Mouse (Mus musculus) kidney, embryonic 14.5 days (tissue): Measurements from ENCODE around the gene Lypla2. TPM values are rescaled to one million over a fixed set of nuclear protein-coding genes. Genes with fewer than 3 reads are reported as not detected.
A peak's percentile ranks its signal among the peaks of the same experiment; 100 is the strongest.

ENCODE experiments used
- ATAC-seq: fragments of 200-750 bp; cut with Nextera tagmentation; 2 replicates; pipeline ENCODE4 v1.8.0; 2017; ENCODE audit warnings: moderate number of reproducible peaks, mild to moderate bottlenecking, moderate TSS enrichment, moderate library complexity; ENCODE audit not compliant: low FRiP score, low TSS enrichment
- H3K27ac ChIP-seq: fragments of 300-500 bp; sonication (generic); 2 replicates; pipeline ENCODE4 v1.5.1; 2014; ENCODE audit warnings: low read depth, mild to moderate bottlenecking, low read length, moderate library complexity, mixed read lengths
- H3K27me3 ChIP-seq: fragments of 300-500 bp; sonication (generic); 2 replicates; pipeline ENCODE4 v1.6.1; 2014; ENCODE audit warnings: mild to moderate bottlenecking, low read length; ENCODE audit not compliant: control insufficient read depth, insufficient read depth
- H3K36me3 ChIP-seq: fragments of 300-500 bp; sonication (generic); 2 replicates; pipeline ENCODE4 v1.6.1; 2014; ENCODE audit warnings: low read length, mixed read lengths; ENCODE audit not compliant: control insufficient read depth, insufficient read depth
- H3K4me1 ChIP-seq: fragments of 300-500 bp; sonication (generic); 2 replicates; pipeline ENCODE4 v1.6.1; 2014; ENCODE audit warnings: low read length, mixed read lengths; ENCODE audit not compliant: control insufficient read depth, insufficient read depth
- H3K4me2 ChIP-seq: fragments of 300-500 bp; sonication (generic); replicated peaks from 2 replicates; pipeline ENCODE4 v1.6.1; 2014; ENCODE audit warnings: low read depth, mild to moderate bottlenecking, low read length
- H3K4me3 ChIP-seq: fragments of 300-500 bp; sonication (generic); 2 replicates; pipeline ENCODE4 v1.5.1; 2014; ENCODE audit warnings: mild to moderate bottlenecking, low read length
- H3K9ac ChIP-seq: fragments of 300-500 bp; sonication (generic); 2 replicates; pipeline ENCODE4 v1.6.1; 2014; ENCODE audit warnings: low read depth, mild to moderate bottlenecking, low read length, moderate library complexity
- H3K9me3 ChIP-seq: fragments of 300-500 bp; sonication (generic); 2 replicates; pipeline ENCODE4 v1.6.1; 2016; ENCODE audit warnings: low read length; ENCODE audit not compliant: control insufficient read depth
- WGBS: fragments of 180-500 bp; shearing (Covaris S2); extraction: QIAGEN DNeasy Blood & Tissue Kit; methylation state at CpG from one replicate; pipeline ENCODE4 v1.1.7; 2014; 5-methylcytosine and 5-hydroxymethylcytosine counted together
- polyA plus RNA-seq: library from polyadenylated mRNA; unstranded; fragments of >200 nt; fragmentation: Nextera tagmentation; extraction: Ambion mirVana; gene quantifications from 2 replicates; pipeline ENCODE4 v1.2.1, GENCODE M21; 2014

The Lypla2 gene
- polyA plus RNA-seq, 1 experiment from 2014 or later: 133 TPM

GRCm38 (mm10) chr4:135968271-135968869, 4.1 kb downstream of the Lypla2 start:
- ATAC-seq: no peak
- no peak overlapping the region; the same call in 1 of the 2 replicates for H3K27ac ChIP-seq
- H3K4me1 ChIP-seq: peaks cover 28% of the 10 kb centered on the region
- H3K9ac ChIP-seq: no peak overlapping the region
- H3K36me3 ChIP-seq: peaks cover 47% of the 10 kb centered on the region
- H3K4me2 ChIP-seq: no peak overlapping the region
- H3K9me3 ChIP-seq: no peaks in the 10 kb centered on the region
- H3K27me3 ChIP-seq: no peaks in the 10 kb centered on the region
- WGBS: 65% methylated on average over 19 of the region's 19 CpGs
- H3K4me3 ChIP-seq: no peak overlapping the region

GRCm38 (mm10) chr4:135967086-135967760, 5.2 kb downstream of the Lypla2 start:
- H3K9me3 ChIP-seq: no peaks in the 10 kb centered on the region
- no peak for ATAC-seq
- no peak overlapping the region for H3K4me2 ChIP-seq
- H3K4me3 ChIP-seq: no peak overlapping the region
- H3K36me3 ChIP-seq: peaks cover 47% of the 10 kb centered on the region
- no peaks in the 10 kb centered on the region for H3K27me3 ChIP-seq
- H3K9ac ChIP-seq: no peak overlapping the region
- peaks cover 30% of the 10 kb centered on the region for H3K4me1 ChIP-seq
- no peak overlapping the region for H3K27ac ChIP-seq
- WGBS: 92% methylated on average over 18 of the region's 18 CpGs

GRCm38 (mm10) chr4:135966283-135966682, 6.1 kb downstream of the Lypla2 start:
- no peak for ATAC-seq
- no peak overlapping the region for H3K27ac ChIP-seq
- no peak overlapping the region for H3K9ac ChIP-seq
- H3K4me3 ChIP-seq: no peak overlapping the region
- peaks cover 24% of the 10 kb centered on the region for H3K4me1 ChIP-seq
- 90% methylated on average over 16 of the region's 16 CpGs for WGBS
- no peaks in the 10 kb centered on the region for H3K9me3 ChIP-seq
- H3K27me3 ChIP-seq: no peaks in the 10 kb centered on the region
- peaks cover 50% of the 10 kb centered on the region for H3K36me3 ChIP-seq
- H3K4me2 ChIP-seq: no peak overlapping the region

- Histone ChIP-seq H3K4me3 (peak overlapping the region; percentile 47; the same call in 1 of the 2 replicates), H3K4me2 (peak overlapping the region; percentile 74; the same call in 1 of the 2 replicates), H3K36me3 (peaks cover 49% of the 10 kb centered on the region), H3K4me1 (peaks cover 18% of the 10 kb centered on the region), H3K9me3 (no peaks in the 10 kb centered on the region), H3K9ac (no peak overlapping the region), H3K27me3 (no peaks in the 10 kb centered on the region), H3K27ac (no peak overlapping the region)
- 78% methylated on average over 9 of the region's 9 CpGs for WGBS
- no peak for ATAC-seq
Measured at GRCm38 (mm10) chr4:135965113-135965512, 7.3 kb downstream of the Lypla2 start.

GRCm38 (mm10) chr4:135964426-135964825, 8.0 kb downstream of the Lypla2 start:
- H3K4me3 ChIP-seq: peak overlapping the region; percentile 47
- peak overlapping the region; percentile 74 for H3K4me2 ChIP-seq
- H3K36me3 ChIP-seq: peaks cover 47% of the 10 kb centered on the region
- peak overlapping the region; percentile 55 for H3K9ac ChIP-seq
- no peak overlapping the region for H3K27ac ChIP-seq
- 2% methylated on average over 12 of the region's 12 CpGs for WGBS
- H3K4me1 ChIP-seq: peaks cover 18% of the 10 kb centered on the region
- no peaks in the 10 kb centered on the region for H3K27me3 ChIP-seq
- no peak for ATAC-seq
- H3K9me3 ChIP-seq: no peaks in the 10 kb centered on the region

GRCm38 (mm10) chr4:135963457-135964193, 8.8 kb downstream of the Lypla2 start, which contains the start of gene Gale:
Gene Gale (plus strand): TSS chr4:135963727.
- ATAC-seq: peak; percentile 92
- Histone ChIP-seq H3K4me3 (peak within 1 kb of the TSS; percentile 47), H3K27me3 (no peaks in the 10 kb centered on the region), H3K36me3 (peaks cover 39% of the 10 kb centered on the region), H3K9ac (peak within 1 kb of the TSS; percentile 77), H3K27ac (peak within 1 kb of the TSS; percentile 78; the same call in 1 of the 2 replicates), H3K4me1 (peaks cover 18% of the 10 kb centered on the region), H3K9me3 (no peaks in the 10 kb centered on the region), H3K4me2 (peak within 1 kb of the TSS; percentile 74)
- 1% methylated on average over 56 of the region's 56 CpGs for WGBS

GRCm38 (mm10) chr4:135962946-135963345, 9.5 kb downstream of the Lypla2 start:
- peak overlapping the region; percentile 47 for H3K4me3 ChIP-seq
- WGBS: 7% methylated on average over 15 of the region's 15 CpGs
- peak overlapping the region; percentile 64 for H3K4me2 ChIP-seq
- no peaks in the 10 kb centered on the region for H3K27me3 ChIP-seq
- peaks cover 32% of the 10 kb centered on the region for H3K36me3 ChIP-seq
- H3K9ac ChIP-seq: peak overlapping the region; percentile 77
- peak overlapping the region; percentile 78; the same call in 1 of the 2 replicates for H3K27ac ChIP-seq
- peaks cover 19% of the 10 kb centered on the region for H3K4me1 ChIP-seq
- H3K9me3 ChIP-seq: no peaks in the 10 kb centered on the region
- ATAC-seq: no peak

- no peak overlapping the region for H3K4me2 ChIP-seq
- ATAC-seq: no peak
- WGBS: 92% methylated on average over 7 of the region's 7 CpGs
- H3K4me1 ChIP-seq: peaks cover 21% of the 10 kb centered on the region
- H3K9me3 ChIP-seq: no peaks in the 10 kb centered on the region
- H3K4me3 ChIP-seq: no peak overlapping the region
- peaks cover 28% of the 10 kb centered on the region for H3K36me3 ChIP-seq
- H3K9ac ChIP-seq: no peak overlapping the region
- H3K27ac ChIP-seq: no peak overlapping the region
- H3K27me3 ChIP-seq: no peaks in the 10 kb centered on the region
Measured at GRCm38 (mm10) chr4:135962198-135962597, 10.2 kb downstream of the Lypla2 start.
